Mouse (Mus musculus) hindbrain, embryonic 14.5 days (tissue): ENCODE results near the gene Skap1. TPM values are rescaled to one million over a fixed set of nuclear protein-coding genes. Genes with fewer than 3 reads are reported as not detected.
A peak's percentile ranks its signal among the peaks of the same experiment; 100 is the strongest.

Experiments
- ATAC-seq: fragments of 200-750 bp; cut with Nextera tagmentation; 2 replicates; pipeline ENCODE4 v1.8.0; 2017; ENCODE audit warnings: moderate number of reproducible peaks, mild to moderate bottlenecking, moderate TSS enrichment, moderate library complexity; ENCODE audit not compliant: low FRiP score
- DNase-seq: peaks from one replicate; pipeline ENCODE4 v3.0.0-alpha.2; 2015; ENCODE audit warnings: low spot score
- H3K27ac ChIP-seq: fragments of 300-500 bp; sonication (generic); 2 replicates; pipeline ENCODE4 v1.5.1; 2014; ENCODE audit warnings: mild to moderate bottlenecking, moderate library complexity
- H3K27me3 ChIP-seq: fragments of 300-500 bp; sonication (generic); 2 replicates; pipeline ENCODE4 v1.6.1; 2014; ENCODE audit warnings: mild to moderate bottlenecking, low read length, mixed read lengths; ENCODE audit not compliant: control insufficient read depth, insufficient read depth
- H3K36me3 ChIP-seq: fragments of 300-500 bp; sonication (generic); replicated peaks from 2 replicates; pipeline ENCODE4 v1.6.1; 2014; ENCODE audit not compliant: control insufficient read depth, insufficient read depth
- H3K4me1 ChIP-seq: fragments of 300-500 bp; sonication (generic); replicated peaks from 2 replicates; pipeline ENCODE4 v1.6.1; 2014; ENCODE audit warnings: antibody characterized with exemption, low read length, mixed read lengths; ENCODE audit not compliant: control insufficient read depth, insufficient read depth
- H3K4me2 ChIP-seq: fragments of 300-500 bp; sonication (generic); replicated peaks from 2 replicates; pipeline ENCODE4 v1.6.1; 2014; ENCODE audit warnings: mild to moderate bottlenecking, moderate library complexity
- H3K4me3 ChIP-seq: fragments of 300-500 bp; sonication (generic); replicated peaks from 2 replicates; pipeline ENCODE4 v1.5.1; 2014; ENCODE audit warnings: mild to moderate bottlenecking, low read length
- H3K9ac ChIP-seq: fragments of 300-500 bp; sonication (generic); 2 replicates; pipeline ENCODE4 v1.6.1; 2014
- H3K9me3 ChIP-seq: fragments of 300-500 bp; sonication (generic); 2 replicates; pipeline ENCODE4 v1.6.1; 2016; ENCODE audit warnings: low read length; ENCODE audit not compliant: control insufficient read depth
- WGBS: fragments of 180-500 bp; shearing (Covaris S2); extraction: QIAGEN DNeasy Blood & Tissue Kit; methylation state at CpG from one replicate; pipeline ENCODE4 v1.1.7; 2014; 5-methylcytosine and 5-hydroxymethylcytosine counted together
- polyA plus RNA-seq: library from polyadenylated mRNA; unstranded; fragments of >200 nt; fragmentation: Nextera tagmentation; extraction: Ambion mirVana; gene quantifications from 2 replicates; pipeline ENCODE4 v1.2.1, GENCODE M21; 2014

Skap1 gene
- polyA plus RNA-seq, 1 experiment from 2014 or later, result 10.3 TPM

GRCm38 (mm10) chr11:96644969-96645368, 180.6 kb downstream of the Skap1 start:
- H3K4me3 ChIP-seq, result no peak overlapping the region
- no peak overlapping the region for H3K4me2 ChIP-seq
- no peaks in the 10 kb centered on the region for H3K27me3 ChIP-seq
- peaks cover 30% of the 10 kb centered on the region for H3K4me1 ChIP-seq
- ATAC-seq (no peak), DNase-seq (no peak)
- H3K9ac ChIP-seq, result no peak overlapping the region
- 63% methylated on average over 7 of the region's 7 CpGs for WGBS
- H3K9me3 ChIP-seq, result no peaks in the 10 kb centered on the region
- H3K27ac ChIP-seq, result peak overlapping the region; percentile 79
- H3K36me3 ChIP-seq, result no peaks in the 10 kb centered on the region

GRCm38 (mm10) chr11:96645538-96646037, 181.2 kb downstream of the Skap1 start:
- no peak overlapping the region for H3K9ac ChIP-seq
- H3K4me2 ChIP-seq, result no peak overlapping the region
- H3K4me1 ChIP-seq, result peaks cover 30% of the 10 kb centered on the region
- no peak overlapping the region for H3K4me3 ChIP-seq
- ATAC-seq (no peak), DNase-seq (peak; percentile 66)
- H3K27me3 ChIP-seq, result no peaks in the 10 kb centered on the region
- H3K27ac ChIP-seq, result peak overlapping the region; percentile 79
- 27% methylated on average over 10 of the region's 10 CpGs for WGBS
- no peaks in the 10 kb centered on the region for H3K9me3 ChIP-seq
- H3K36me3 ChIP-seq, result no peaks in the 10 kb centered on the region

GRCm38 (mm10) chr11:96651848-96652247, 187.5 kb downstream of the Skap1 start:
- peaks cover 10% of the 10 kb centered on the region for H3K4me1 ChIP-seq
- no peaks in the 10 kb centered on the region for H3K9me3 ChIP-seq
- 94% methylated on average over 9 of the region's 9 CpGs for WGBS
- ATAC-seq (no peak), DNase-seq (no peak)
- no peak overlapping the region for H3K4me2 ChIP-seq
- H3K36me3 ChIP-seq, result no peaks in the 10 kb centered on the region
- no peaks in the 10 kb centered on the region for H3K27me3 ChIP-seq
- H3K27ac ChIP-seq, result no peak overlapping the region
- no peak overlapping the region for H3K9ac ChIP-seq
- no peak overlapping the region for H3K4me3 ChIP-seq

- ATAC-seq (no peak), DNase-seq (no peak)
- WGBS, result 91% methylated on average over 8 of the region's 8 CpGs
- Histone ChIP-seq H3K36me3 (no peaks in the 10 kb centered on the region), H3K4me3 (no peak overlapping the region), H3K4me1 (no peaks in the 10 kb centered on the region), H3K27ac (no peak overlapping the region), H3K9ac (no peak overlapping the region), H3K9me3 (no peaks in the 10 kb centered on the region), H3K27me3 (no peaks in the 10 kb centered on the region), H3K4me2 (no peak overlapping the region)
These were observed 189.5 kb downstream of the Skap1 start for GRCm38 (mm10) chr11:96653867-96654266.

GRCm38 (mm10) chr11:96658420-96658819, 194.0 kb downstream of the Skap1 start:
- no peak overlapping the region for H3K4me2 ChIP-seq

GRCm38 (mm10) chr11:96666924-96667323, 202.5 kb downstream of the Skap1 start:
- no peak overlapping the region for H3K27ac ChIP-seq
- WGBS, result 85% methylated on average over 3 of the region's 3 CpGs

More at GRCm38 (mm10) chr11:96658420-96658819, 194.0 kb downstream of the Skap1 start:
- no peaks in the 10 kb centered on the region for H3K36me3 ChIP-seq
- H3K27me3 ChIP-seq, result no peaks in the 10 kb centered on the region
- no peaks in the 10 kb centered on the region for H3K4me1 ChIP-seq
- no peaks in the 10 kb centered on the region for H3K9me3 ChIP-seq
- ATAC-seq (no peak), DNase-seq (no peak)
- 96% methylated on average over 1 of the region's 1 CpGs for WGBS
- no peak overlapping the region for H3K4me3 ChIP-seq
- H3K9ac ChIP-seq, result no peak overlapping the region
- H3K27ac ChIP-seq, result no peak overlapping the region

GRCm38 (mm10) chr11:96668367-96668766, 204.0 kb downstream of the Skap1 start:
- DNase-seq (no peak), ATAC-seq (no peak)
- Histone ChIP-seq H3K4me1 (no peaks in the 10 kb centered on the region), H3K9me3 (no peaks in the 10 kb centered on the region), H3K36me3 (no peaks in the 10 kb centered on the region), H3K4me2 (no peak overlapping the region), H3K27me3 (no peaks in the 10 kb centered on the region), H3K27ac (no peak overlapping the region), H3K4me3 (no peak overlapping the region), H3K9ac (no peak overlapping the region)
- 77% methylated on average over 7 of the region's 7 CpGs for WGBS

More at GRCm38 (mm10) chr11:96666924-96667323, 202.5 kb downstream of the Skap1 start:
- Histone ChIP-seq H3K4me2 (no peak overlapping the region), H3K36me3 (no peaks in the 10 kb centered on the region), H3K9ac (no peak overlapping the region), H3K4me1 (no peaks in the 10 kb centered on the region), H3K4me3 (no peak overlapping the region), H3K9me3 (no peaks in the 10 kb centered on the region), H3K27me3 (no peaks in the 10 kb centered on the region)
- DNase-seq (no peak), ATAC-seq (no peak)

GRCm38 (mm10) chr11:96673792-96674191, 209.4 kb downstream of the Skap1 start:
- H3K4me3 ChIP-seq, result 0 out of 2 replicates have a peak overlapping the region, but pooled peaks have one; percentile 1
- peak; percentile 82 for ATAC-seq
- no peaks in the 10 kb centered on the region for H3K9me3 ChIP-seq
- H3K9ac ChIP-seq, result peak overlapping the region; percentile 2; the same call in 1 of the 2 replicates
- 11% methylated on average over 6 of the region's 6 CpGs for WGBS
- H3K4me1 ChIP-seq, result peaks cover 8% of the 10 kb centered on the region; the same call in 1 of the 2 replicates
- no peaks in the 10 kb centered on the region for H3K36me3 ChIP-seq
- no peaks in the 10 kb centered on the region for H3K27me3 ChIP-seq
- H3K4me2 ChIP-seq, result peak overlapping the region; percentile 34
- peak overlapping the region; percentile 60 for H3K27ac ChIP-seq
- DNase-seq, result peak; percentile 79

- DNase-seq (no peak), ATAC-seq (no peak)
- Histone ChIP-seq H3K4me2 (no peak overlapping the region), H3K4me1 (peaks cover 8% of the 10 kb centered on the region; the same call in 1 of the 2 replicates), H3K4me3 (no peak overlapping the region), H3K27ac (no peak overlapping the region), H3K9ac (no peak overlapping the region), H3K36me3 (no peaks in the 10 kb centered on the region), H3K27me3 (no peaks in the 10 kb centered on the region), H3K9me3 (no peaks in the 10 kb centered on the region)
- 53% methylated on average over 8 of the region's 8 CpGs for WGBS
These were observed 210.5 kb downstream of the Skap1 start for GRCm38 (mm10) chr11:96674786-96675365.
